Mouse (Mus musculus) bone marrow, adult 2 months (tissue): ENCODE measurements around the gene Cdc14b. TPM values are rescaled to one million over a fixed set of nuclear protein-coding genes. Genes with fewer than 3 reads are reported as not detected.
A peak's percentile ranks its signal among the peaks of the same experiment; 100 is the strongest.

Experiments used
- H3K27ac ChIP-seq: fragments of 200-500 bp; 2 replicates; pipeline ENCODE4 v1.5.1; 2012; ENCODE audit warnings: low read depth, mild to moderate bottlenecking, control low read depth, inconsistent platforms, low read length; ENCODE audit not compliant: control insufficient read depth, poor library complexity, insufficient read depth
- H3K4me1 ChIP-seq: fragments of 200-500 bp; 2 replicates; pipeline ENCODE4 v1.6.1; 2011; ENCODE audit warnings: low read length; ENCODE audit not compliant: control insufficient read depth, insufficient read depth
- H3K4me3 ChIP-seq: fragments of 200-500 bp; replicated peaks from 2 replicates; pipeline ENCODE3; 2011; ENCODE audit warnings: mild to moderate bottlenecking, low read depth, low read length, control low read depth; ENCODE audit not compliant: control insufficient read depth
- CTCF ChIP-seq: fragments of 200-500 bp; IDR thresholded peaks from 2 replicates; pipeline ENCODE4 v1.5.1; 2011; ENCODE audit warnings: low read length, control low read depth; ENCODE audit not compliant: control insufficient read depth, insufficient read depth
- POLR2A ChIP-seq: fragments of 200-500 bp; IDR thresholded peaks from 2 replicates; pipeline ENCODE4 v1.6.1; 2011; ENCODE audit warnings: low read depth, mild to moderate bottlenecking, control low read depth, low read length, borderline replicate concordance; ENCODE audit not compliant: control insufficient read depth
- WGBS: fragments of 180-500 bp; shearing (Covaris S2); methylation state at CpG from one replicate; pipeline ENCODE4 v1.1.7; 2018; 5-methylcytosine and 5-hydroxymethylcytosine counted together
- polyA plus RNA-seq: library from polyadenylated mRNA; stranded (reverse); fragments of >200 nt; gene quantifications from 2 replicates; pipeline ENCODE4 v1.2.4, GENCODE M21; 2011; ENCODE audit warnings: low replicate concordance; ENCODE audit not compliant: missing spikeins, insufficient read depth, insufficient read length

The Cdc14b gene
- polyA plus RNA-seq, 1 experiment, result 0.42 TPM

DNA sequence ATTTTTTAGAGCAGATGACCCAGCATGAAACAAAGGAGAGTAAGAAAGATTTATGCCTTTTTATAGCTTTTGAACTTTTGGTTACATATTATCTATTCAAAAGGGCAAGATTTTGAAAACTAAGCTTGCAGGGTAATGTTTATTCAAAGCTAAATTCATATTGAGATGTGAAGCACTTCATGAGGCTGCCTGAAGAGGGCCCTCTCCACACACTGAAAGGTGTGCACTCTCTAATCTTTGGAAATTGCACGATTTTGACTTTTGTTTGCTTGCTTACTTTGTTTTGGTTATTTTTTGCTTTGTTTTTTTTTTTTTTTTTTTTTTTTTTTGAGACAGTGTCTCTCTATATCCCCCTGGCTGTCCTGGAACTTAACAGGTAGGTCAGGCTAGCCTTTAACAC is 24.7 kb downstream of the Cdc14b start:
- Histone ChIP-seq H3K27ac (no peak overlapping the region), H3K4me1 (no peaks in the 10 kb centered on the region; the same call in 1 of the 2 replicates), H3K4me3 (no peak overlapping the region)
- WGBS, result 0% methylated on average over 1 of the region's 1 CpGs
- TF ChIP-seq CTCF (no peak), POLR2A (no peak)

GRCm38 (mm10) chr13:64248775-64249524 is 26.1 kb downstream of the Cdc14b start:
- Histone ChIP-seq H3K27ac (peak overlapping the region; percentile 62), H3K4me3 (peak overlapping the region; percentile 80), H3K4me1 (no peaks in the 10 kb centered on the region; the same call in 1 of the 2 replicates)
- 6% methylated on average over 22 of the region's 22 CpGs for WGBS
- TF ChIP-seq POLR2A (no peak), CTCF (peak; percentile 97)

GRCm38 (mm10) chr13:64248161-64248774 is 26.8 kb downstream of the Cdc14b start:
- Histone ChIP-seq H3K27ac (peak overlapping the region; percentile 62), H3K4me1 (no peaks in the 10 kb centered on the region; the same call in 1 of the 2 replicates), H3K4me3 (peak overlapping the region; percentile 80)
- under 1% methylated on average over 24 of the region's 24 CpGs for WGBS
- TF ChIP-seq POLR2A (no peak; the same call in 1 of the 2 replicates), CTCF (no peak)

GRCm38 (mm10) chr13:64246106-64246505 is 29.0 kb downstream of the Cdc14b start:
- Histone ChIP-seq H3K4me1 (no peaks in the 10 kb centered on the region; the same call in 1 of the 2 replicates), H3K4me3 (no peak overlapping the region), H3K27ac (no peak overlapping the region)
- WGBS, result 80% methylated on average over 12 of the region's 12 CpGs
- no peak for TF ChIP-seq POLR2A
- TF ChIP-seq CTCF, result no peak

DNA sequence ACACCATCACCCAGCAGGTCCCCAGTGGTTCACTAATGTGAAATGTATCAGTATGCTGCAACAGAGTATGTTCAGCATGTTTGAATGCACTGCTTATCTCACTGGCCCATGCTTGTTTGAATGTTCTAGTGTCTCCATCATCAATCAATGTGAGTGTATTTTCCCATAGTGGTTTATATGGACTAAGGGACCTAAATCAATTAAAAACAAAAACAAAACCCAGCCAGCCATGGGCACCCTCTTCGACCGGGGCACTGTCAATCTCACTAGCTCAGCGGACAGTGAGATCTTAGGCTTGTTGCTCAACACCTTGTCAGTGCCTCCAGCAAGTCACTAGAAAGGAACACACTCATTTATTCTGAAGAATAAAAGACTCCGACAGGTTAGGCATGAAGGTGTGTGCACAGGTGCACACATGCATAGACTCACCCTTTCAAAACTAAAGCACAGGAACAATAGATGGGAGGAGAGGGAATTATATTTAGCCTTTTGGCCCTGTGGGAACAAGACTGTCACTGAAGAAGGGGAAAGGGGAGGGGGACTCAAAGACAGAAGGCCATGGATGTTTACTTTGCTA is 30.3 kb downstream of the Cdc14b start:
- Histone ChIP-seq H3K4me1 (no peaks in the 10 kb centered on the region; the same call in 1 of the 2 replicates), H3K27ac (no peak overlapping the region), H3K4me3 (no peak overlapping the region)
- no peak for TF ChIP-seq POLR2A
- no peak for TF ChIP-seq CTCF
- WGBS, result 86% methylated on average over 4 of the region's 4 CpGs

GRCm38 (mm10) chr13:64242721-64243120 is 32.4 kb downstream of the Cdc14b start:
- TF ChIP-seq POLR2A (no peak), CTCF (no peak)
- no peak overlapping the region for H3K4me3 ChIP-seq
- no peaks in the 10 kb centered on the region; the same call in 1 of the 2 replicates for H3K4me1 ChIP-seq
- no peak overlapping the region for H3K27ac ChIP-seq

- WGBS, result 84% methylated on average over 7 of the region's 7 CpGs
- no peaks in the 10 kb centered on the region; the same call in 1 of the 2 replicates for H3K4me1 ChIP-seq
- H3K27ac ChIP-seq, result no peak overlapping the region
- TF ChIP-seq CTCF (no peak), POLR2A (no peak)
- H3K4me3 ChIP-seq, result no peak overlapping the region
These were observed 34.5 kb downstream of the Cdc14b start for GRCm38 (mm10) chr13:64240626-64241025.

DNA sequence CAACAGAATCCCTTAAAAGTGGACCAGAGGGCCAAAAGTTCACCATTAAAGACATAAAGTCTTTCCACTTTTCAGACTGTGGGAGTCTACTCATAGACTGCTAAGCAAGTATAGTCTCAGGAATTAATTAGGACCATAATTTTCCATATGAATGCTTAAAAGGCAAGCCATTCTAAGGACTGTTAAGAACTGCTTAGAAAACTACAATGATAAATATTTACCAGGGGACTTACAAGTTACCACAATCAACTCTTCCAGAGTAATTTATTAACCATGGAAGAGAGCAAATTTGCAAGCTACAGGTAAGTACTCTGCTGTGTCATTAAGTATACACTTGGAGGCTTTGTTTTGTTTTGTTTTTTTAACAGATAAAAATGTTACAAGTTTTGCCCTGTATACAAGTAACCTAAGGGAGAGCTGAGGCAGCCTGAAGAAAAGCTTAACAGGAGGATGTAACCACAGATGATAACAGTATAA is 37.4 kb downstream of the Cdc14b start:
- H3K27ac ChIP-seq, result no peak overlapping the region
- TF ChIP-seq POLR2A (no peak), CTCF (no peak)
- no peaks in the 10 kb centered on the region; the same call in 1 of the 2 replicates for H3K4me1 ChIP-seq
- H3K4me3 ChIP-seq, result no peak overlapping the region
